Mouse (Mus musculus): Measurements from ENCODE around the gene Dnal4.
A peak's percentile ranks its signal among the peaks of the same experiment; 100 is the strongest.
"Not testable (repeated sequence)": the region's sequence is repeated elsewhere in the genome, so short reads cannot be mapped to it uniquely, and the experiment has no call there.

Gene Dnal4

GRCm38 (mm10) chr15:79777749-79778148 is at the start of gene Dnal4:
Gene Dnal4, minus strand, starts transcription at chr15:79777849.
- no peak for DNase-seq (ENCODE audit: low read depth, low spot score)

- no peak for DNase-seq (ENCODE audit: low read depth, low spot score)
These were observed 49.6 kb upstream of the Dnal4 start for GRCm38 (mm10) chr15:79827061-79827777.

GRCm38 (mm10) chr15:79826221-79826935 is 48.7 kb upstream of the Dnal4 start:
- DNase-seq (ENCODE audit: low read depth, low spot score): no peak

GRCm38 (mm10) chr15:79825146-79825825 is 47.6 kb upstream of the Dnal4 start:
- peak; percentile 56 for DNase-seq (ENCODE audit: low read depth, low spot score)

- DNase-seq (ENCODE audit: low read depth, low spot score): no peak
These were observed 46.1 kb upstream of the Dnal4 start for GRCm38 (mm10) chr15:79823588-79824280.

GRCm38 (mm10) chr15:79822265-79823199 is 44.9 kb upstream of the Dnal4 start:
- no peak for DNase-seq (ENCODE audit: low read depth, low spot score)

GRCm38 (mm10) chr15:79818325-79818724 is 40.7 kb upstream of the Dnal4 start:
- peak; percentile 41 for DNase-seq (ENCODE audit: low read depth, low spot score)

GRCm38 (mm10) chr15:79813666-79814258 is 36.1 kb upstream of the Dnal4 start:
- no peak for DNase-seq (ENCODE audit: low read depth, low spot score)

GRCm38 (mm10) chr15:79812840-79813239 is 35.2 kb upstream of the Dnal4 start:
- not testable (repeated sequence) for DNase-seq (ENCODE audit: low read depth, low spot score)

- DNase-seq (ENCODE audit: low read depth, low spot score): no peak
These were observed 33.3 kb upstream of the Dnal4 start for GRCm38 (mm10) chr15:79810997-79811396.

GRCm38 (mm10) chr15:79810061-79810460 is 32.4 kb upstream of the Dnal4 start:
- no peak for DNase-seq (ENCODE audit: low read depth, low spot score)

GRCm38 (mm10) chr15:79808658-79809057 is 31.0 kb upstream of the Dnal4 start:
- DNase-seq (ENCODE audit: low read depth, low spot score): no peak

- peak; percentile 60 for DNase-seq (ENCODE audit: low read depth, low spot score)
These were observed 30.5 kb upstream of the Dnal4 start for GRCm38 (mm10) chr15:79808114-79808513.

- no peak for DNase-seq (ENCODE audit: low read depth, low spot score)
These were observed 29.4 kb upstream of the Dnal4 start for GRCm38 (mm10) chr15:79807050-79807449.

GRCm38 (mm10) chr15:79805246-79805645 is 27.6 kb upstream of the Dnal4 start:
- DNase-seq (ENCODE audit: low read depth, low spot score): no peak

- no peak for DNase-seq (ENCODE audit: low read depth, low spot score)
These were observed 26.9 kb upstream of the Dnal4 start, which contains the start of gene Nptxr for GRCm38 (mm10) chr15:79804352-79805071. Gene Nptxr, minus strand, starts transcription at chr15:79804766.

- DNase-seq (ENCODE audit: low read depth, low spot score): no peak
These were observed 26.1 kb upstream of the Dnal4 start for GRCm38 (mm10) chr15:79803533-79804351.

- no peak for DNase-seq (ENCODE audit: low read depth, low spot score)
These were observed 24.7 kb upstream of the Dnal4 start for GRCm38 (mm10) chr15:79802304-79802703.

GRCm38 (mm10) chr15:79801646-79802045 is 24.0 kb upstream of the Dnal4 start:
- no peak for DNase-seq (ENCODE audit: low read depth, low spot score)
